Mouse (Mus musculus): ENCODE measurements around the gene Gja10. TPM values are rescaled to one million over a fixed set of nuclear protein-coding genes. Genes with fewer than 3 reads are reported as not detected.

Gja10 gene
- total RNA-seq, 2 experiments from 2014 or later = not detected

DNA sequence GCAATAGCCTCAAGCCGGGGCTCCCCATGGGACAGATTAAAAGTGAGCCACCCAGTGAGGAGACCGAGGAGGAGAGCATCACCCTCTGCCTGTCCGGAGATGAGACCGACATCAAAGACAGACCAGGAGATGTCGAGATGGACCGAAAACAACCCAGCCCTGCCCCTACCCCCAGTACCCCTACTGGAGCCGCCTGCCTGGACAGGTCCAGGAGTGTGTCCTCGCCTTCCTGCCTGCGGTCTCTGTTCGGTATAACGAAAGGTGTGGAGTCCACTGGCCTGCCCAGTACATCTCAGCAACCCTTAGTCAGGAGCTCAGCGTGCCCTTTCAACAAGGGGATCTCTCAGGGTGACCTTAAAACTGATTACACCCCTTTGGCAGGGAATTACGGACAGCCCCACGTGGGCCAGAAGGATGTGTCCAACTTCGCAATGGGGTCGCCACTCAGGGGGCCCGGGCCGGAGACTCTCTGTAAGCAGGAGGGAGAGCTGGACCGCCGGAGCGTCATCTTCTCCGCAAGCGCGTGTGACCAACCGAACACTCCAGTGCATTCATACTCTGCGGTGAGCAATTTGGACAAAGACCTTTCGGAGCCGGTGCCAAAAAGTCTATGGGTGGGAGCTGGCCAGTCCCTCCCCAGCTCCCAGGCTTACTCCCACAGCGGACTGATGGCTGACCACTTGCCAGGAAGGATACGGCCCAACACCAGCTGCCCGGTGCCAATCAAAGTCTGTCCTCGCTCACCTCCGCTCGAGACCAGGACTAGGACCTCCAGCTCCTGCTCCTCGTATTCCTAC is 40.0 kb downstream of the Gja10 start:
- no peak for DNase-seq
- intact Hi-C loops (cut with DNase I; ENCODE audit: low total_unique reads) = no loop called here

DNA sequence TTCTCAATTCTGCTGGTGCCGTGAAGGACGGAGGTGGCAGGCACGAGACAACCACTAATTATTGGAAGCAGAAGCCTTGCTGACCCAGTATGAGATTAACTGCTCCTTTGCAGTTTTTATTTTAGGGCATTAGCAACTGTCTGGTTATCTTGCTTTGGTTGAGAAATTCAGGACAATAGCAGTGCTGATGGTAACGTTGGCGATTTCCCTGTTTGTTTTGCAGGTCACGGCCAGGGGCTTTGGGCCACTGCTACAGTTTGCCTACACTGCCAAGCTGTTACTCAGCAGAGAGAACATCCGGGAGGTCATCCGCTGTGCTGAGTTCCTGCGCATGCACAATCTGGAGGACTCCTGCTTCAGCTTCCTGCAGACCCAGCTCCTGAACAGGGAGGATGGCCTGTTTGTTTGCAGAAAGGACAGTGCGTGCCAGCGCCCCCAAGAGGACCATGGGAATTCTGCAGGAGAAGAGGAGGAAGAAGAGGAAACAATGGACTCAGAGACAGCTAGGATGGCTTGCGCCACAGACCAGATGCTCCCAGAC is 40.9 kb downstream of the Gja10 start:
- intact Hi-C loops (cut with DNase I; ENCODE audit: low total_unique reads) = no loop called here
- DNase-seq = peak; percentile 33

DNA sequence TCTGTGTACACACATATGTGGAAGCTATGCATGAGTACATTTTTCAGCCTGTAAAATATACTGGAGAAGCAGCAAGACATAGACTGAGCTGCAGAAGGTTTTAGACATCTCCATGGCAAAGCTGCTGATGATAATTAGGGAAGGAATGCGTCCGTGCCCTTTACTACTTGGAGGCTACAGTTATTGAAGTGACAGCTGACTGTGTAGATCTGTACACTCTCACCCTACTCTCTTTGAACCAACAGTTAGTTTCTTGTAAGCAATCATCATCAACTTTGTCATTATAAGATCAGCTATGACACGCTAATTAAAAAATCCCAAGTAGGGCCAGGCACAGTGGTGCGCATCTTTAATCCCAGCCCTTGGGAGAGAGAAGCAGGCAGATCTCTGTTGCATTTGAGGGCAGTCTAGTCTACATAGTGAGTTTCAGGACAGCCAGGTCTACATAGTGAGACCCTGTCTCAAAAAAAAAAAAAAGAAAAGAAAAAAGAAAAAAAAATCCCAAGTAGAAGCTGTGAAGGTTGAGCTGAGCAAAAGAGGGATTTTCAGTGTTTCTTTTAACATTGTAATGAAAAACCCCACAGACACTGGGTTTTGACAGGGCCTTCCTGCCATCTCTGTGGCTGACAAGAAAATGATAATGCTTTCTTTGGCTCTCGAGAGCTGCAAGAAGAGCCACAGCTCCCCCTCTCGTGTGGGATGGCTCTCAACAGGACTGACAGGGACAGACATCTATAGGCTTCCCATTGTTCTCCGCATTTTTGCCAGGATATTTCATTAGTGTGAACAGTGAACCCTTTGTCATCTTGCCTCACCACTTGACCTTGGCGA is 41.6 kb downstream of the Gja10 start:
- no peak for DNase-seq
- intact Hi-C loops (cut with DNase I; ENCODE audit: low total_unique reads) = no loop called here

DNA sequence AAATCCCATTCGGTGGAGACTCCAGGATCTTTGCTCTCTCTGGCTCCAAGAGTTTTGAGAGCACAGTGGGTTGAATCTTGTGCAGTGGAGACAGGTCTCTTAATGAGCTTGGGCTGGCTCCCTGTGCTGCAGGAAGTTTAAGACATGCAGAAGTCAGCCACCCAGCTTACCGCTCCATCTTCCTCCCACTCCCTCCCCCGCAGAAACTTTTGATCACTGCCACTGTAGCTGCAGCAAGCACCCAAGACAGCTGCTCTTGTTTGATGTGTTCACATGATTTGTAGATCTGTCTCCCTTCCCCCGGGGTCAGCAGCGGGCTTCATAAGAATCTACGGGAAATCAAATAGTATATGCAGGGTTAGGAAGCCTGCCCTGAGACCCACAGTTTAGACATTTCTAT is 42.3 kb downstream of the Gja10 start:
- no peak for DNase-seq

DNA sequence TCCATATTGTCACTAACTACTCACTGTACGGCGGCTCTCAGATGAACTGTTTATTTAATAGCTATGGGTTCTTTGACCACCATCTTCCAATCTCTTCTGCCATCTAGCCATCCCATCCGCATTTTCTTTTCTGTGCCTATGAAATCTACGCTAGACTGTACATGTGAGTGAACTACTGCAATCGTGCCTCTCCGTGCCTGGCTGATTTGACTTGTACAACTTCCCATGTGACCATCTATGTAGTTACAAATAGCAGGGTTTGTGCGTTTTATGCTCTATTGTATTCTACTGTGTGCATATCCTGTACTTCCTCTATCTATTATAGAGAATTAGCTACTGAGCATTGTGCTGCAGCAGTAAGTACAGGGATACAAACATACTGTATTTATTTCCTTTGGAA is 47.1 kb downstream of the Gja10 start:
- intact Hi-C loops (cut with DNase I; ENCODE audit: low total_unique reads) = loop anchor here (5.0 kb wide), 1 partner anchor 403 kb away; no protein-coding TSS in a partner anchor
- no peak for DNase-seq

More for the DNA sequence above, 42.3 kb downstream of the Gja10 start:
- intact Hi-C loops (cut with DNase I; ENCODE audit: low total_unique reads) = no loop called here

DNA sequence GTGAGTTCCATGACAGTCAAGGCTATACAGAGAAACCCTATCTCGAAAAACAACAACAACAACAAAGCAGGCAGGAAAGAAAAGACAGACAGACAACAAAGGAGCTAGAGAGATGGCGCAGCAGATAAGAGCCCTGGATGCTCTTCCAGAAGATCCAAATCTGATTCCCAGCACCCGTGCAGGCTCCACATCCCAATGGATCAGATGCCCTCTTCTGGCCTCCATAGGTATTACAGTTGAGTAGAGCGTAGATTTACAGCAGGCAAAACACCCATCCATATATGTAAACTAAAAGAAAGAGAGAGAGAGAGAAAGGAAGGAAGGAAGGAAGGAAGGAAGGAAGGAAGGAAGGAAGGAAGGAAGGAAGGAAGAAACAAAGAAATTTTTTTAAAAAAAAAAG is 51.2 kb downstream of the Gja10 start:
- DNase-seq = no peak
- intact Hi-C loops (cut with DNase I; ENCODE audit: low total_unique reads) = no loop called here

DNA sequence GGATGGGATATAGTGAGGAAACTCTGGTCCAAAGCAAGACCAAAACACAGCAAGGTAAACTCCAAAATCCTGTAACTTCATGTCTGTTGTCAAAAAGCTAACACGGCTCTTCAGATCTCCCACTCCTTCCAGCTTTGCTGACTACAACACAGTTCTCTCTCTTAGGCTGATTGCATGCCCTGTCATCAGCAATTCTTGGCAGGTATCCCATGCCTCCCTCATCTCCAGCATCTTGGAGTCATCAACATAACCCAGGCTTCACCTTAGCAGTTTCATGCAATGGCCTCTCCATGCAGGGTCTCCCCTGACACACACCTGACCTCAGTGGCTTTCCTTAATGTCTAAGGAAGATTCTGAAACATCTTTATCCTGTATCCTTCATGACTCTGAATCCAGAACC is 53.4 kb downstream of the Gja10 start:
- intact Hi-C loops (cut with DNase I; ENCODE audit: low total_unique reads) = no loop called here
- DNase-seq = no peak

Other genes starting within 250 kb of the Gja10 start
- gene Casp8ap2, start 12.7 kb upstream of the Gja10 start, total RNA-seq (2021) = 1 to 10 TPM; 4.7 to 5.2 TPM
- 1 to 10 TPM; 6.8 to 7.7 TPM for gene Mdn1, start 54.4 kb upstream of the Gja10 start, total RNA-seq (2021)
- gene Lyrm2, start 197.5 kb upstream of the Gja10 start, total RNA-seq (2021) = 10 to 100 TPM; 28.6 to 38.6 TPM